Mouse (Mus musculus): ENCODE results near the gene Gcc2. TPM values are rescaled to one million over a fixed set of nuclear protein-coding genes. Genes with fewer than 3 reads are reported as not detected.

Gene Gcc2
- polyA plus RNA-seq, 1 experiment from 2014 or later: 67.0 TPM

DNA sequence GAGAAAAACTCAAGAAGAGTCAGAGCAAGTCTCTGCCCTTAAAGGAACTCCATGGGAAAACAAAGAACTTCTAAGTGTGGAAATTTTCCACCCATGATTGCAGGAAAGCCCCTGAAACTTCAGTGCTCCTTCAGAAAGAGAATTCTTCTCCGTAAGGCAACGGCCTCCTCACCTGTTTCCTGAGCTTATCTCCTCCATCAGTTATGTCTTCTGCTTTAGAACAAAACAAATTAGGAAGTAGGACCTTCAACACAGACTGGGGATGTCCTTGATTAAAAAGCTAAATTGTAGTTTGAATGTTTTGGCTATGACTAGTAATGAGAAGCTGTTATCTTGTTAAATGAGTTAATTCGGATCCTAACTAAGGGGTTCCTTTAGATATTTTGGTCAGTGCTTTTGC lies 88.3 kb downstream of the Gcc2 start:
- Histone ChIP-seq H3K4me1 (ENCODE audit: control insufficient read depth, insufficient read depth, low read length) (peaks cover 16% of the 10 kb centered on the region), H3K36me3 (ENCODE audit: control insufficient read depth, insufficient read depth, low read length) (0 out of 2 replicates have a peak, but pooled peaks cover 2% of the 10 kb centered on the region), H3K27me3 (ENCODE audit: control insufficient read depth, insufficient read depth, low read length) (no peaks in the 10 kb centered on the region), H3K27ac (ENCODE audit: low read length) (no peak overlapping the region), H3K9ac (ENCODE audit: low read length) (no peak overlapping the region), H3K4me3 (replicated peaks; ENCODE audit: low read length) (no peak overlapping the region), H3K4me2 (ENCODE audit: low read depth, low read length) (no peak overlapping the region), H3K9me3 (replicated peaks; ENCODE audit: control insufficient read depth, low read length) (no peaks in the 10 kb centered on the region)
- 85% methylated on average over 3 of the region's 3 CpGs for WGBS
- ATAC-seq (ENCODE audit: insufficient read depth, low FRiP score): no peak

DNA sequence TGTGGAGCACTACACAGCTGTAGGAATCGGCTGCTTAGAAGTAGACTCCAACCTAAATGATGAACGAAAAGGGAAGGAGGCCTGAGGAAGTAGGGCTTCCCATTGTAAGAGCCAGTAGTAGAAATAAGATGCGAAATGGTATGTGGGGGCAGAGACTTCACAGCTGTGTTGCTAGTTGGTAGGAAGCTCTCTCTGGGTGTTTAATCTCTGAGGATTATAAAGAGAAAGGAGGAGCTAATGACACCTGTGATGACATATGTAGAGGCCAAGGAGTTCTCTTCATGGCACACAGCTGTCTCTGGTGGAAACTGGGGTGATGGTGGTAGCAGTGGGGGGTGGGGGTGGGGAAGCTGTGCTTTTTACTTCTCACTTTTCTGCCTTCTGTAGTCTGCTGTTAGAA lies 95.3 kb downstream of the Gcc2 start:
- Histone ChIP-seq H3K4me1 (ENCODE audit: control insufficient read depth, insufficient read depth, low read length) (peaks cover 8% of the 10 kb centered on the region), H3K4me2 (ENCODE audit: low read depth, low read length) (no peak overlapping the region), H3K36me3 (ENCODE audit: control insufficient read depth, insufficient read depth, low read length) (0 out of 2 replicates have a peak, but pooled peaks cover 2% of the 10 kb centered on the region), H3K9me3 (replicated peaks; ENCODE audit: control insufficient read depth, low read length) (no peaks in the 10 kb centered on the region), H3K27me3 (ENCODE audit: control insufficient read depth, insufficient read depth, low read length) (no peaks in the 10 kb centered on the region), H3K27ac (ENCODE audit: low read length) (no peak overlapping the region), H3K9ac (ENCODE audit: low read length) (no peak overlapping the region), H3K4me3 (replicated peaks; ENCODE audit: low read length) (no peak overlapping the region)
- ATAC-seq (ENCODE audit: insufficient read depth, low FRiP score): no peak
- WGBS: 75% methylated on average over 3 of the region's 3 CpGs

DNA sequence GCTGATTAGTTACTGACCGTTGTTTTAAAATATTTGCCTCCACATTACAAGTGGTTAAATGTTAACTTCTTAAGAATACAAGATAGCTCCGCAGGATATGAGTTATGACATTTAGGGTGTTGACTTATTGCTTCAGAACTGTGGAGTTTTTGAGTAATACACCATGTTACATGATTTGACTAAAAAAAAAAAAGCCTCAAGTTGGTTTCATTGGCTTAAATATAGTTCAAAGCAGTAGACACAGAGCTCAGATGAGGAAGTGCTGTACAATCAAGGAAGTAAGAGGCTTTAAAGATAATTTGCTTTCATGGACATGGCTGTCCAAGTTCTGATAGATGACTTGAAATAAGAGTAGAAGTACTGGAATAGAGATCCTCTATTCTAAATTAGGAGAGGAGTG lies 96.4 kb downstream of the Gcc2 start:
- Histone ChIP-seq H3K9ac (ENCODE audit: low read length) (no peak overlapping the region), H3K27ac (ENCODE audit: low read length) (0 out of 2 replicates have a peak overlapping the region, but pooled peaks have one; percentile 32), H3K4me2 (ENCODE audit: low read depth, low read length) (no peak overlapping the region), H3K36me3 (ENCODE audit: control insufficient read depth, insufficient read depth, low read length) (0 out of 2 replicates have a peak, but pooled peaks cover 2% of the 10 kb centered on the region), H3K9me3 (replicated peaks; ENCODE audit: control insufficient read depth, low read length) (no peaks in the 10 kb centered on the region), H3K4me1 (ENCODE audit: control insufficient read depth, insufficient read depth, low read length) (peaks cover 8% of the 10 kb centered on the region), H3K27me3 (ENCODE audit: control insufficient read depth, insufficient read depth, low read length) (no peaks in the 10 kb centered on the region), H3K4me3 (replicated peaks; ENCODE audit: low read length) (no peak overlapping the region)
- WGBS: 59% methylated on average over 2 of the region's 2 CpGs
- no peak for ATAC-seq (ENCODE audit: insufficient read depth, low FRiP score)

- H3K4me2 ChIP-seq (ENCODE audit: low read depth, low read length): no peak overlapping the region
- no peaks in the 10 kb centered on the region for H3K27me3 ChIP-seq (ENCODE audit: control insufficient read depth, insufficient read depth, low read length)
- ATAC-seq (ENCODE audit: insufficient read depth, low FRiP score): no peak
- peaks cover 8% of the 10 kb centered on the region for H3K4me1 ChIP-seq (ENCODE audit: control insufficient read depth, insufficient read depth, low read length)
- H3K27ac ChIP-seq (ENCODE audit: low read length): no peak overlapping the region
- H3K9ac ChIP-seq (ENCODE audit: low read length): no peak overlapping the region
- no peak overlapping the region for H3K4me3 ChIP-seq (replicated peaks; ENCODE audit: low read length)
- WGBS: 91% methylated on average over 3 of the region's 3 CpGs
- 0 out of 2 replicates have a peak, but pooled peaks cover 2% of the 10 kb centered on the region for H3K36me3 ChIP-seq (ENCODE audit: control insufficient read depth, insufficient read depth, low read length)
- H3K9me3 ChIP-seq (replicated peaks; ENCODE audit: control insufficient read depth, low read length): no peaks in the 10 kb centered on the region
Observed at GRCm38 (mm10) chr10:58352364-58352763, 97.1 kb downstream of the Gcc2 start.

GRCm38 (mm10) chr10:58354561-58354960 lies 99.3 kb downstream of the Gcc2 start:
- no peaks in the 10 kb centered on the region for H3K36me3 ChIP-seq (ENCODE audit: control insufficient read depth, insufficient read depth, low read length)
- no peaks in the 10 kb centered on the region for H3K9me3 ChIP-seq (replicated peaks; ENCODE audit: control insufficient read depth, low read length)
- 0 out of 2 replicates have a peak overlapping the region, but pooled peaks have one; percentile 18 for H3K4me2 ChIP-seq (ENCODE audit: low read depth, low read length)
- H3K4me3 ChIP-seq (replicated peaks; ENCODE audit: low read length): no peak overlapping the region
- peak; percentile 25; the same call in 1 of the 2 replicates for ATAC-seq (ENCODE audit: insufficient read depth, low FRiP score)
- WGBS: 50% methylated on average over 3 of the region's 3 CpGs
- H3K4me1 ChIP-seq (ENCODE audit: control insufficient read depth, insufficient read depth, low read length): peaks cover 8% of the 10 kb centered on the region
- H3K27ac ChIP-seq (ENCODE audit: low read length): peak overlapping the region; percentile 21; the same call in 1 of the 2 replicates
- H3K27me3 ChIP-seq (ENCODE audit: control insufficient read depth, insufficient read depth, low read length): no peaks in the 10 kb centered on the region
- H3K9ac ChIP-seq (ENCODE audit: low read length): no peak overlapping the region

Other genes starting within 250 kb of the Gcc2 start
- not detected in 2 replicates for gene AW822073, start 30.6 kb upstream of the Gcc2 start, polyA plus RNA-seq (2015; fragmentation: Nextera tagmentation; extraction: Ambion mirVana)
- not detected in 2 replicates for gene Duxf3, start 22.8 kb upstream of the Gcc2 start, polyA plus RNA-seq (2015; fragmentation: Nextera tagmentation; extraction: Ambion mirVana)
- gene Gm4981, start 18.8 kb upstream of the Gcc2 start, polyA plus RNA-seq (2015; fragmentation: Nextera tagmentation; extraction: Ambion mirVana): not detected in 2 replicates
- gene Lims1, start 68.0 kb downstream of the Gcc2 start, polyA plus RNA-seq (2015; fragmentation: Nextera tagmentation; extraction: Ambion mirVana): 136 and 161 TPM in 2 replicates
- gene Ranbp2, start 191.4 kb downstream of the Gcc2 start, polyA plus RNA-seq (2015; fragmentation: Nextera tagmentation; extraction: Ambion mirVana): 21.3 and 23.3 TPM in 2 replicates
- gene Ccdc138, start 242.5 kb downstream of the Gcc2 start, polyA plus RNA-seq (2015; fragmentation: Nextera tagmentation; extraction: Ambion mirVana): 6.7 and 6.8 TPM in 2 replicates